Mouse (Mus musculus) heart, embryonic 15.5 days (tissue): ENCODE data around the gene Dph2. TPM values are rescaled to one million over a fixed set of nuclear protein-coding genes. Genes with fewer than 3 reads are reported as not detected.

ENCODE experiments used
- polyA plus RNA-seq: library from polyadenylated mRNA; unstranded; fragments of >200 nt; fragmentation: Nextera tagmentation; extraction: Ambion mirVana; gene quantifications from 2 replicates; pipeline ENCODE4 v1.2.1, GENCODE M21; 2015

Gene Dph2
- polyA plus RNA-seq, 1 experiment from 2014 or later: 9.5 TPM

Other genes with a start within 250 kb of the Dph2 start
- gene Dmap1, start 209.8 kb downstream of the Dph2 start, polyA plus RNA-seq: 35.8 and 43.1 TPM in 2 replicates
- not detected in 2 replicates for gene Gm12845, start 167.6 kb downstream of the Dph2 start, polyA plus RNA-seq
- not detected in 2 replicates for gene Klf17, start 126.4 kb downstream of the Dph2 start, polyA plus RNA-seq
- gene Slc6a9, start 57.5 kb downstream of the Dph2 start, polyA plus RNA-seq: 5.4 and 5.9 TPM in 2 replicates
- 0.29 and 0.43 TPM in 2 replicates for gene Ccdc24, start 19.5 kb downstream of the Dph2 start, polyA plus RNA-seq
- gene B4galt2, start 8.5 kb downstream of the Dph2 start, polyA plus RNA-seq: 9.1 and 12.4 TPM in 2 replicates
- gene Atp6v0b, start 4.7 kb downstream of the Dph2 start, polyA plus RNA-seq: 197 and 216 TPM in 2 replicates
- gene Ipo13, start 23.0 kb upstream of the Dph2 start, polyA plus RNA-seq: 33.4 and 48.1 TPM in 2 replicates
- 0.65 and 1.2 TPM in 2 replicates for gene Artn, start 37.7 kb upstream of the Dph2 start, polyA plus RNA-seq
- gene St3gal3, start 242.9 kb upstream of the Dph2 start, polyA plus RNA-seq: 7.5 and 8.3 TPM in 2 replicates